Mouse (Mus musculus) stomach, postnatal 0 days (tissue): ENCODE data around the gene Mapre1.

Experiments
- CTCF ChIP-seq: IDR thresholded peaks from 2 replicates; pipeline ENCODE4 v1.5.1; 2016; ENCODE audit warnings: antibody characterized with exemption, low read depth, mild to moderate bottlenecking, moderate library complexity
- EP300 ChIP-seq: optimal IDR thresholded peaks from 2 replicates; pipeline ENCODE3; 2016; ENCODE audit warnings: antibody characterized with exemption

GRCm38 (mm10) chr2:153740500-153741436, at the start of gene Mapre1:
- TF ChIP-seq EP300 (no peak), CTCF (no peak)
